Mouse (Mus musculus) olfactory bulb, adult 2 months (tissue): ENCODE results near the gene Spata25.

ENCODE experiments used
- CTCF ChIP-seq: fragments of 200-500 bp; IDR thresholded peaks from 2 replicates; pipeline ENCODE4 v1.5.1; 2012; ENCODE audit warnings: low read depth, mild to moderate bottlenecking, low read length, moderate library complexity; ENCODE audit not compliant: insufficient read depth
- POLR2A ChIP-seq: fragments of 200-500 bp; IDR thresholded peaks from 2 replicates; pipeline ENCODE4 v1.6.1; 2012; ENCODE audit warnings: mild to moderate bottlenecking, low read depth, low read length, moderate library complexity; ENCODE audit not compliant: insufficient read depth

DNA sequence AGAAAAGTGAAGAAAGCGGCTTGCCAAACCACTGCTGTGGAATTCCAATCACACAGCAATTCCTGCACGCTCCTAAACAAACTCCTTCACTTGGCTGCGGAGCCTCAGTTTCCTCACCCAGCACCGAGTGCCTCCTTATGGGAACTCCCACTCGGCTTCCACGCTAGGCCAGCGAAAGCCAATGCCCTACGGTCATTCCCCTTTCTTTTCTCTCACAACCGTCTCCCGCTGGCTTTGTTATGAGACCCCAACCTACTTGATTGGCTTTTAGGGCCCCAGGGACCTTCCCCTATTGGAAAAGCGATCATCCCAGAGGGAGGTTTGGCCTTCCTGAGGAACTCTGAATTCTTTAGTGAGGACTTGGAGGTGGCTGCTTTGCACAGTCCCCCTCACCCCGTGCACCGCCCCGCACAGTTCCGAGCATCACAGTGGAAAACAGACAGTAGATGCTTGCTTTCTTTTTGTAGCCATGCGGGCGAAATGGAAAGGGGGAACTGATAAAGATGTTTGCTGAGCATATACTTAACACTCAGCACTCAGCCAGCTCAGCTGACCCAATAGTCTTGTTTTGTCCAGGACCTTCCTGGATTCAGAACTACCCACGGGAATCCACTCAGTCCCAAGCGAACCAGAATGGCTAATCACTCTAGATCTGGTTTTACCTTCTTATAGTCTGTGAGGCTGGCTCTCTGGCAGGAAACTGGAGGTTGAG, 29.7 kb upstream of the Spata25 start:
- TF ChIP-seq POLR2A (no peak), CTCF (no peak)
